Mouse (Mus musculus) left cerebral cortex, postnatal 4 days (tissue): ENCODE measurements at regions not wholly inside any gene's neighbourhood (a gene's known extent, or its start where the extent isn't known, plus 50 kb on each side); places are given as distances from the start of the nearest gene placed in this dataset.

Experiments
- DNase-seq: peaks from one replicate; pipeline ENCODE4 v3.0.0-alpha.2; 2022
- intact Hi-C: fragments of 180-260 bp; cut with DNase I; formaldehyde crosslinking; loops from one replicate; pipeline ENCODE4 v1.15.1; 2025

DNA sequence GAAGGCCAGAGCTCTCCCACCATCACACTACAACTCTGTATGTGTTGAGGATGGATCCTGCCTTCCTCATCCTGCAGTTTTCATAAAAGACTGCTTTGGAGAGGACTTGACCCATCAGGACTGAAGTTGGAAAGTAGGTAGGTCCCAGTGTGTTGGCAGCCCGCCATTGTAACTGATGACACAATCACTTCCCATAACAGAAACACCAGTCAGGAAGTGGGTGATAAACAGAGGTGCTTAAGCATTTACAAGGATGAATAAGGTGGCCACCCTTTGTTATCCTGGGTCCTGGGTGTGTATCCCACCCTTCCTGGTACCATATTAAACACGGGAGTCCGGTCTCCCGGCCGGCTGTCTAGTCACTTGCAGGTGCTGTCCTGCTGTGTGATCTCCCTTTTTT, 118.3 kb downstream of the Snx10 start:
- DNase-seq, result no peak
- intact Hi-C loops, result no loop called here

DNA sequence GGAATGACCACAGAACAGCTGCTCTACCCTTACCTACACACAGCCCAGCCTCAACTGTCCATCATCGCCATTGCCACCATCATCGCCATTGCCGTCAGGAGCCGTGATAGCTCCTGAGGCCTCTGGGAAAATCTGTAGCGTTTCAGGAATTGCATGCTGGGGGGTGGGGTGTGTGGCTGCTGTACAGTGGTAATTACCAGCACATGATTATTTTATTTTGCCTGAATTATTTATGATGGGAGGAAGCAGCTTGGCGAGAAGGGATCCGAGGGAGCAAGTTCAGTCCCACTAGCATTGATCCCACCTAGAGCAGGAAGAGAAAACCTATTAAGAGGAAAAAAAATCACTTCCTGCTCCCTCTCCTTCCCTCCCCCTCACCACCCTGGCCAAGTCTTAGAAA, 125.1 kb downstream of the Snx10 start:
- no peak for DNase-seq
- intact Hi-C loops, result no loop called here

DNA sequence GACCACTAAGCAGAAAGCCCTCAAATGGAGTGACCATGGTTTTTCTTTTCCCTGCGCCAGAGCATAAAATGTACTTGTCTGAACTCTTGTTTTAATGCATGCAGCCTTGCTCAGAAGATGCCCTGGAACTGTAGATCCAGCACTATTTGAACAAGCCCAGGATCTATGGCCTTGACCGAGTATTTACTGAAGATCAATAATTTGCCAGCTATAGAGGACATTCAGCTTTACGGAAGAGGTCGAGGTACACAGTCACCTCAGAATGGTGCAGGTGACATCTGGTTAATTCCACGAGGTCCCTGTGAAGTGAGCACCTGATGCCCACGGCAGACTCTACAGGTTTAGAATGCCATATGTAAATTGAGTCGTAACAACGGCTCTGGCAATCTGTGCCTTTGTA, 130.1 kb downstream of the Snx10 start:
- DNase-seq, result no peak
- intact Hi-C loops, result no loop called here

DNA sequence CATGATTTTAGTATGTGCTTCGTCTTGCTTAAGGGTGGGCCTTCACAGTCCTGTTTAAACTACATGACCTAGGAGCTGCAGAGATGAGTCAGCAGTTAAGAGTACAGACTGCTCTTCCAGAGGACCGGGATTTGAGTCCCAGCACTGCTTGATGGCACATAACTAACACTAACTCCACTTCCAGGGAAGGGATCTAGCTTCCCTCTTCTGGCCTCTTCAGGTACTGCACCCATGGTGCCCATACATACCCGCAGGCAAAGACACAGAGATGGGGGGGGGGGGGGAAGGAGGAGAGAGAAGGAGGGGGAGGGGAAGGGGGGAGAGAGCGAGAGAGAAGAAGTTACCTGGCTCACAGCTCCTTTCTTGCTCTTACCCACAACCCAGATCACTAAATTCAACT, 131.3 kb downstream of the Snx10 start:
- DNase-seq, result no peak
- intact Hi-C loops, result no loop called here

DNA sequence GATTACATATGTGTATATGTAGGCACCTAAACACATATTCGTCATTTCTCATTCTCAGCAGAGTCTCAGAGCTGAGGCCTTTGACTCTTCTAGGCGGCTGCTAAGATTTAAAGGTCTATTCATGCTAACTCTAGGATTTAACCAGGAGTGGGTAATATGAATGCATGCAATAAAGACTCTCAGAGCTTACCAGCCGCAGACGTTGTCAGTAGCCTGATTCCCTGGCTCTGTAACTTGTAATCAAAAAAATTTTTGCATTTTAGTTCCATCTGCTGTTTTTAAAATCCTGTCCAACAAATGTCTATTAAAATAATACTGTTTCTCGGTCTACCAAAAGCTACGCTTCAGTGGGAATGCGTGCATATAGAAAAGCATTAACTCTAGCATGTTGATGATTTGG, 132.4 kb downstream of the Snx10 start:
- DNase-seq, result no peak
- intact Hi-C loops, result no loop called here

DNA sequence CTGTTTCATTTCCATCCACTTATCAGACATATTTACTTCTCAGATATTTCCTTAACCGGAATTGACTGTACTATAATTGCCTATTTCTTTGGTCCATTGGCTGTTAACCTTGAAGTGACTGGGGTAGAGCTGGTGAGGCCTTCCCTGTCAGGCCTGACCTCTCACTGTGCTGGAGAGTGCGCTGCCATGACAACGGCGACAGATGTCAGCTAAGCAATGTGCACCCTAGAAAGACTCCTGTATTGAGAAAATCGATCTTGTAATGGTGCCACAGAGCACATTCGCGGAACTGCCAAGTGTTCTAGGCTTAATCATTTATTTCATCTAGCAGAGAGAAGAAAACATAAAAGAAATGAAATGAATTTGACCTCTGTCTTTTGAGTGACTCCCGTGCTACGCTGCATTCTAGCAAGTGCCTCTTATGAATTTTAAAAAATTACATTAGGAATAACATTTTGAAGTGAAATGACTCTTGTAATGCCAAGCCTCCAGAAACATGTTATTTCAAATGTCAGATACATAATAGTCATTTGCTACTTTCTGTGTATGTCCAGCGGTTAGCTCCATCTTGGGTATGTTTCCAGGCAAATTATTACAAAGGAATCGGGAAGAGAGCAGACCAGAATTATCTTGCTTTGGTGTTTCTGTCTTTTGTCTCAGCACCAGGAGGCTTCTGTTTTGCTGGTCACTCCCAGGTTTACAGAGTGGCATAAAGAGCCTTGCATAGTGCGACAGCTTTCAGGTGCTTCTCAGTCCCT, 133.4 kb downstream of the Snx10 start:
- intact Hi-C loops, result no loop called here
- peak; percentile 65 for DNase-seq

DNA sequence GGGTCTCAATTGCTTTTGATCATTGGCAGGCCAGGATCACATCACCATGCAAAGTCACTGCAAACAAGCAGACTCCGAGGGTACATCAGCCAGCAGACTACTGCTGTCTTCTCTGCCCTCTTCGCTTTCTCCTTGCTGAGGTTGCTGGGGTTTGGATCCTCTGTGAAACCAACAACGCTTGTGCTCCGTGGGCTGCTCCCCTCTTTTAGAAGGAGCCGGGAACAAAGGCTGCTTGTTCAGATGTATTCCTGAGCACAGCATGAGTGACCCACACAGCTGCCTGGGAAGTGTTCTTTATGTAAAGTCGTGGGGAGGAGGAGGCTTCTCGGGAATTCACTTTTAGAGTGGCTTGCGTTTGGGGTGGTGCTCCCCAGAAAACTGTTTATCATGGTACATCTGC, 134.7 kb downstream of the Snx10 start:
- intact Hi-C loops, result no loop called here
- DNase-seq, result no peak

DNA sequence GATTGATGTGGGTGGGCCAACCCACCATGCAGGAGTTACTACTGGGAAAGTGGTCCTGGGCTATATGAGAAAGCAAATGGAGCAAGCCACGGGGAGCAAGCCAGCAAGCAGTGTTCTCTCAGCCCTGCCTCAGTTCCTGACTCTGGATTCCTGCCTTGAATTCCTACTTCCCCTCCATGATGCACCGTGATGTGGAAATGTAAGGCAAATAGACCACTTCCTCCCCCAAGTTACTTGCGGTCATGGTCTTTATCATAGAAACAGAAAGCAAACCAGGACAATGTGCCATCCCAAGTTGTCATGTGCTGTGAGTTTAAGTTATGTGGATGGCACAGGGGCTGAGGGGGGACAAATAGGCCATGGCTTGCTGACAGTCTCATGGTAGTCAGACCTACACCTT, 139.5 kb downstream of the Snx10 start:
- intact Hi-C loops, result no loop called here

DNA sequence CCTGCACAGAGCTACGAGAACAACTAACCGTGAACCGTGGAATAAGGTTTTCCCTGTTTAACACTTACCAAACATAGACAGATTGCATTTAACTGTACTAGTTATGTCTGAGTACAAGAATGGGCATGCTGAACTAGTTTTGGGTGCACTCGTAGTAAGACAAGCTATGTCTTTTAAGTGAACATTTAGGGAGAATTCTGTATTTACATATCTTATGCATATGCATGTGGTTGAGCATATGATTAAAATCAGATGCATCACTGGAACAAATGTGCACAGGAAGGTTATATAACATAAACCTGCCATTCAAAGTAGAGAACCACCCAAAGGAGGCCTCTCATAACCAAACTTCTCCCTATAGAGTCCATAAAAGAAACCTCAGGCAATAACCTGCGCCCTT, 140.3 kb downstream of the Snx10 start:
- no peak for DNase-seq
- intact Hi-C loops, result no loop called here

More for the DNA sequence above, 139.5 kb downstream of the Snx10 start:
- DNase-seq, result no peak

DNA sequence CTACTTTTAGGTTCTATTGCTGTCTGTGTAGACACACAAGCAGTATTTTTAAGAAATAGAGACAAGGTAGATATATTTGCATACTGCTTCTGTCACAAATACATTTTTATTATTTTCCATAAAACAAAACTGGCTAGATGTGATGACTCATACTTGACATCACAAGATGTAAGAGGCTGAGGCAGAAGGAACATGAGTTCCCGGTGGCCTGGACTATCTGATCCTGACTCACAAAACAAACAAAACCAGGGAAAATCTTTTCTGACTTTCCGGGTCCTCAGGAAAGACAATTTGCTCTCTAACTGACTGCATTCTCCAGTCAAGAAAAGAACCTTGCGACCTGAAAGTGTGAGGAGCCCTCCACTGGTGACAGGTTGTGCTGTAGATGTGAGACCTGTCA, 143.3 kb downstream of the Snx10 start:
- intact Hi-C loops, result no loop called here
- DNase-seq, result no peak

DNA sequence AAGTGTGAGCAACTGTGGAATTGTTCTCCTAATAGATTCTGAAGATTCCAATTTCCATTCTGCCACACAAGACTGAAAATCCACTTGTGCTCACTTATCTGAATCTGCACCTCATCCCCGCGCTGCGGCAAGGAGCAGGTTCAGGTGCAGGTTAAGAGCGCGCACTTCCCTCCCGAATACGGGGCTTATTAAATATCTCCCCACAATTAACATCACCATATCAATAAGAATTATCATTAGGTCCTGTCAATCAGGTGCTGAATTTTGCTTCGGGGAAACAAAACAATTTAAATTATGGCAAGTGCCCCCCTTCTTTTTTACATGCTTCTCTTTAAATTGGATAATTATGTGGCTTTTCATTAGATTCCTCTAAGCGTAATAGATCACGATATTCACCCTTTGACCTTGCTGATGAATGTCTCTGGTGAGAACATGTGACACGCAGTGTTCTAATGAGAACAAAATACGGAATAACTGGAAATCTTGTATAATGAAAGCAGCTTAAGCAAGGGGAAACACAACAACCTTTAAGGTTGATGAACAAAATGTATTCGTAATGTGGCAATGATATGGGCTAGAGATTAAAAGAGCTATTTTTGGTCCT, 151.7 kb downstream of the Snx10 start:
- intact Hi-C loops, result no loop called here
- no peak for DNase-seq

DNA sequence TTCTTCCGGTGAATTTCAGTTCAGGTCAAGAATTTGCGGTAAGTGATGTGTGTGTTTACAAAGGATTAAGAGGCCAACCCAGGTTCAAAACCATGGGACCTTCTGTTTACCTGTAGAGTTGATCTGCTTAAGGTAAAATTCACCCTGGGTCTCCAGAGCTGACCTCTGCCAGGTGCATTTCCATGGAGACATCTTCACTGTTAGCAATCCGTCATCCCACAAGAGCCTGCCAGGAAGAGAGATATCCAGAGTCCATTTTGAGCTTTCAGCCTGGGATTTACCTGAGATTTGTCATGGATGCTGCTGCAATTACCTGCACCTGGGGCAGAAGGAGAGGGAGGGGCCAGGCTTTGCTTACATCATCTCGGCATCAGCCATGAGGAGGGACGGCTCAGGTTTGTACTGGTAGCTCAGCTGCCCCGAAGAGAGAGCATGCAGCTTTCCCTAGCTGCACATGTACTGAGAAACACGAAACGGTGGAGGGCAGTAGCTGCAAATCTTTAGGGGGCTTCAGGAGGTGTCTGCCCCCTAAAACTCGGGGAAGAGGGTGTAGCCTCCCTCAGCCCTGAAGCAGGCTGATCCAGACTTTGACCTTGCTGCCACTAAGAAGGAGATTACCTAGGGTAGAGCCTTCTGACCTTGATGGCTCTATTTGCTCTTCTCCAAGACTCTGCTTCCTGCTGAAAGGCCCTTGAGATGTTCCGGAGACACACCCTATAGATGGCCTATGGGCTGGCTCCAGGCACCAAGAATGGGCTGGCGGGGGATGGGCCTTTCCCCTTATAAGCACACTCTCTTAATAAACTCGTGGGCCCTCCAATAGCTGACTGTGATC, 153.7 kb downstream of the Snx10 start:
- no peak for DNase-seq
- intact Hi-C loops, result no loop called here

DNA sequence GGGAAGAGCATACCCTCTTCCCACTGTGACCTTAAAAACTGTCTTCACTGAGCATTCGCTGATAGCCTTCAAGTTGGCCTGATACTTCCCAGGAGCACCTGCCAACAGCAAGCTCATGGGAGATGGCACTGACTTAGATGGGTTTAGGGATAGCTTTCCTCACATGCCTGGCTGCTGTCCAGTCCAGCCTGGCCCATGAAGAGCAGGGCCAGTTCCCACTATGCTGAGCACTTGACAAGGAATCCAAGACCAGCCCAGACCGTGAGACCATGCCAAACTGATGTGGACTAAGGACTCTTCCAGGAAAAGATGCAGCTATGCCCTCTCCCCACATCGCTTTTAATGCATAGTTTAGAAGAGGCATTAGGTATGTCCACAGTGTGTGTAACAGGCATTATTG, 155.0 kb downstream of the Snx10 start:
- intact Hi-C loops, result no loop called here
- DNase-seq, result no peak

DNA sequence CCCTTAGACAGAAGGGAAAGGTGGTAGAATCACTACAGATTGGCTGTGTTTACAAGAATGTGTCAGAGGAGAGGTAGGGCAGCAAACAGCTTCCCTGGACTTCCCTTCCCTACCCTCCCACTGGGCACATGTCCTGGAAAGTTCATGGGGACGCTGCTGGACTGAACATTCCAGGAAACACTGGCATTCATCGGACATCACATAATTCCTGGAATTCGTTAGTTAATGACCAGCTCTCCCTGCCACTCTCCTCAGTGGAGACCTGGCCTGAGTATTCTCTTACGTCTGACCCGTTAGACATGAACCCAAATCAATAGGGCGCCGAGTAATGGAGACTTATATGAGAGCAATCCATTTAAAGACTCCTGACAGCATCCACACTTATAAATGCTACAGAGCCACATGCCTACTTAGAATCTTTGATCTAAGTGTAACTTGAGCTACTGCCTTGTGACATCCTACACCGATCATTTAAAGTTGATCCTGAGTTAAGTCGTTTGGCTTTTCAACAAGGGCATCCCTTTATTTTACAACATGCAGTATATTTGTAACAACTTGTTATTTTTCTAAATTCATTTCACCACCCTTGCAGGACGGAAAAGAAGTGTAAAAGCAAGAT, 156.6 kb downstream of the Snx10 start:
- DNase-seq, result no peak
- intact Hi-C loops, result no loop called here

DNA sequence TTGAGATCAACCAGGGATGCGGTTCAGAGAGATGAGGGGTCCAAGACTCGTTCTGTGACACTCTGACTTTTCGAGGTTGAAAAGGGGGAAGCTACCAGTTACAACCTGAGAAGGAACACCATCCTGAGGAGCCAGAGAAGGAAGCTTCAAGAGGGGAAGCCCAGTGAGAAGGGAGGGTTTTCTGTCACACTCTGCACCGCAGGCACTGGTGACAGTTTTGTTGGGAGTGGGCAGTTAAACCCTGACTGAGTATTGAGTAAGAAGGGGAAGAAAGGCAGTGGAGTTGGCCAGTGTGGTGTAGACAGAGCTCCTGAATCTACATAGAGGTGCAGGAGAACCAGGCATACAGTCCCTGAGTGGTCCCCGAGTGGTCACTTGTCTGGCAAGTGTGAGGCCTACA, 159.4 kb downstream of the Snx10 start:
- intact Hi-C loops, result no loop called here
- no peak for DNase-seq

DNA sequence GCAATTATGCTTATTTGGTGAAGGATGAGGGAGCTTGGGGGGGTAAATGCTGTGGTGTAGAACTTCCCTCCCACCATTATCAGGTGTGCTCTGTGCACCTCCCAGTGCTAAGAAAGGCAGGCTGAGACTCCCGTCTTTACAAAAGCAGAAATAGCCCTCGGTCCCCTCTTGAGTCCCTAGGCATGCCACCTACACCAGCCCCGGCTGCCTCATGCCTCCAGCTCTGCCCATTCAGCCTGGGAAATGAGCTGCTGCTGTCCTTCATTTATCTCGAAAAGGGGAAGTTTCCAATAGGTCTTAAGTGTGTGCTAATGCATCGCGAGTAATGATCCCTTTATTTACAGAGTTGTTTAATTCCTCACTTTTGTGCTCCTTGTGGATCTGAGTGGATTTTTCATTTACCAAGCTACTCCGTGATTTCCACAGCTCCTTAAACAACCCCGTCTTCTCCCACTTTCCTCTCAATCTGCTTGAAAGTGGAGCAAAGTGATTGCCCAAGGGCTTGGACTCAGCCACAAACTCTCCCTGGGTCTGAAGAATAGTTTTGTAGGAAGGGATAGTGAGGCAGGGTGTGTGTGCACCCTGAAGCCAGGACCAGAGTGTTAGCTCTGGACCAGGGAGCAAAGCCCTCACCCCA, 162.1 kb downstream of the Snx10 start:
- no peak for DNase-seq
- intact Hi-C loops, result no loop called here

DNA sequence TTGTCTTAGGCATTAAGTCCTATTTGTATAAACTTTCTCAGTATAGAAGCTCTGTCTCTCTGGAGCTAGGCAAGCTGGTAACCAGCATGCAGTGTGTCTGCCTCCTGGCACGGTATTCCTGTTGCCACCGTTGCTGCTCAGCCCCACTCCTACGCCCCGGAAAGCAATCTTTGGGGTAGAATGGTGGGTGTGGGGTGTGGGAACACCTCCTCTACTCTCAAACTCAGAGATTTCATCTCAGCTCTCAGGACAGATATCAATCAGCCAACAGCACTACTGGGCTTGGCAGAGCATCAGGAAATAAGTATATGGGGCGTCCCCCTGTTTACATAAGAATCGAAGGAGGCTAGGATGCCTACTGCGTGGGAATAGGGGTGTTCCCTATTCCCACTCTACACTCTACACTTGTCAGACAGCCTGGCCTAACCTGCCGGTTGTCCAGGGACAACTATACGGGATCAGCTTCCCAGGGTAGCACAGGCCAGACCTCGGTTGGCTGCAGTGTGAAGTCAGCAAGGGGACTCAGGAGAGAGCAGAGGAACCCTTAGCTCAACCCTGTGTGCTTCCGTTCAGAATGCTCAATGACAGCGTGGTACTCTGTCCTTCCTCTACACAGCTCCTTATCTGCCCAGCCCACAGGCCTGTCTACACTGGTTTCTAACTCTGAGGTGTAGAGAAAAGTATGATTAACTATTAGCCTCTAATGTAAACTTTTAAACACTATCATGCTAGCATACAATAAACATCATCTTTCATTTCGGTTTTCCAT, 167.3 kb downstream of the Snx10 start:
- intact Hi-C loops, result no loop called here
- no peak for DNase-seq

DNA sequence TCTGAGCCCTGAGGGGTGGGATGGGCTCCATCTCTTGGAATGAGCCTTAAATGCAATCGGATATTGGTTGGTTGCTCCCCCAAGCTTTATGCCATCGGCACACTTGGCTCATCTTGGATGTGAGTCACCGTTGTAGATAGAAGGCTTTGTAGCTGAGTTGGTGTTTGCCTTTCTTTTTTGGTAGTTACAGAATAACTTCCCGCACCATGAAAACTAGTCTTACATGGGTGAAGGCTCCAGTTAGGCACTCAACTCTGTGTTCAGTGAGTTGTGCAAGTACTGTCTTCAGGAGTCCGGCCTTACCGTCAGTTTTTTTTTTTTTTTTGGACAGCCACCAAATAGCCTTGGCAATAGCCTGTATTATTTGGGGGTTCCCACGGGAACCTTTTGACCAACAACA, 170.3 kb downstream of the Snx10 start:
- intact Hi-C loops, result no loop called here
- DNase-seq, result no peak

DNA sequence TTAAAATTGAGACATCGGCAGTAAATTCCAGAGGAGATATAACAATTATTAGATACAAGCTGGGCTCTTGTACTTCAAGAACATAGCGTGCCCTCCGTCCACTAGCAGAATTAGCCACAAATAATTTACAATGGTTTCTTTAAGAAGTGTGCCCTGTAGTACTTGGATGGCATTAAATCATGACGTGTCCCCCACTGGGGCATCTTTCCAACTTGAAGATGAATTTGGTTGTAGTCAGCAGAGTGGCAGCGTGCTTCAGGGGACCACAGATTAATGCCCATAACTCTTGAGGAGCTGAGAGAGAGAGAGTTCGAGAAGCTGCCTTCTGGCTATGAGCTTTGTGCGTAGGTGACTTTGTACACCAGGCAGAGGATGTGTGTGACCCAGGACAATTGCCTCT, 172.7 kb downstream of the Snx10 start:
- intact Hi-C loops, result no loop called here
- no peak for DNase-seq

DNA sequence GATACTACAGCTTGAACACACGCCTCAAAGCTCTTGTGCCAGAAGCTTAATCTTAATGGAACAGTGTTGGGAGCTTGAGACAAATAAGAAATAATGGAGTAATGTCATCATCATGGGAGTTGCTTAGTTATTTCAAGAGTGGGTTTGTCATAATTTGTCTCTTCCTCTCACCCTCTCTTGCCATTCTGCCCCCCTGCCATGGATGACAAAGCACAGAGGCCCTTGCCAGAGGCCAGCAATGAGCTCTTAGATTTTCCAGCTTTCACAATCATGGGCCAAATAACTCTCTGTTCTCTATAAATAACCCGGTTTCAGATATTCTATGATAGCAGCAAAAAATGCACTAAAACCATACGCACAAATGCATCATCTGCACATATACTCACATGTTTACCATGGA, 174.1 kb downstream of the Snx10 start:
- DNase-seq, result no peak
- intact Hi-C loops, result no loop called here
